Mouse (Mus musculus): ENCODE measurements around the gene Rpusd2. TPM values are rescaled to one million over a fixed set of nuclear protein-coding genes. Genes with fewer than 3 reads are reported as not detected.
"Not testable (repeated sequence)": the region's sequence is repeated elsewhere in the genome, so short reads cannot be mapped to it uniquely, and the experiment has no call there.

Rpusd2 gene
- total RNA-seq (2021): 1 to 10 TPM; 5.5 to 6.6 TPM
- long read RNA-seq, experiment 1, partial matches to known transcripts: 0 of 4 reads
- long read RNA-seq, experiment 1, other reads (novel, unspliced or antisense): 0 of 4 reads
- long read RNA-seq, experiment 2, partial matches to known transcripts: 0 of 1 reads
- long read RNA-seq, experiment 2, other reads (novel, unspliced or antisense): 0 of 1 reads

GRCm38 (mm10) chr2:119034656-119035396 is at the start of gene Rpusd2:
Gene Rpusd2, plus strand, starts transcription at chr2:119034790.
- intact Hi-C loops (cut with DNase I): no loop called here
- DNase-seq (ENCODE audit: low spot score in 2 of 2): peak; percentile 93 to 95

DNA sequence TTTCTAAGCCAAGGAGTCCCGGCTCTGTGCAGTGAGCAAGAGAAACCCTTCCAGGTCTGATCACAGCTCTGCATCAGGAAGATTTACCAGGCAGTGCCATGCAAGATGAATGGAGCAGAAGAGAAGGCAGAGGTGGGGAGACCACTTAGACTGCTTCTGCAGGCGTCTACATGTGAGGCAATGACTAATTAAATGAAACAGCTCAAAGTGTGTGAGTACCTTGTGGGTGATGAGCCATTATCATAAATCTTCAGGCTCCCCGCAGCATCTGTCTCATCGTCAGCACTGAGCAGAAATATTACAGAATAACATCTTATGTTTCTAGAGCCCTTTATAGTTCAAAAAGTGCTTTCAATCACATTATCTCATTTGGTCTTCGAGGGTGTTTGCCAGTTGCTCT is 39.1 kb upstream of the Rpusd2 start:
- peak; percentile 26 to 62 for DNase-seq (ENCODE audit: low spot score in 2 of 2)
- intact Hi-C loops (cut with DNase I): no loop called here

GRCm38 (mm10) chr2:118995919-118996797 is 38.4 kb upstream of the Rpusd2 start:
- intact Hi-C loops (cut with DNase I): no loop called here
- peak in 1 of 2 experiments; percentile 31 for DNase-seq (ENCODE audit: low spot score in 2 of 2)

GRCm38 (mm10) chr2:118996798-118997105 is 37.8 kb upstream of the Rpusd2 start:
- no peak for DNase-seq (ENCODE audit: low spot score in 2 of 2)
- intact Hi-C loops (cut with DNase I): no loop called here

DNA sequence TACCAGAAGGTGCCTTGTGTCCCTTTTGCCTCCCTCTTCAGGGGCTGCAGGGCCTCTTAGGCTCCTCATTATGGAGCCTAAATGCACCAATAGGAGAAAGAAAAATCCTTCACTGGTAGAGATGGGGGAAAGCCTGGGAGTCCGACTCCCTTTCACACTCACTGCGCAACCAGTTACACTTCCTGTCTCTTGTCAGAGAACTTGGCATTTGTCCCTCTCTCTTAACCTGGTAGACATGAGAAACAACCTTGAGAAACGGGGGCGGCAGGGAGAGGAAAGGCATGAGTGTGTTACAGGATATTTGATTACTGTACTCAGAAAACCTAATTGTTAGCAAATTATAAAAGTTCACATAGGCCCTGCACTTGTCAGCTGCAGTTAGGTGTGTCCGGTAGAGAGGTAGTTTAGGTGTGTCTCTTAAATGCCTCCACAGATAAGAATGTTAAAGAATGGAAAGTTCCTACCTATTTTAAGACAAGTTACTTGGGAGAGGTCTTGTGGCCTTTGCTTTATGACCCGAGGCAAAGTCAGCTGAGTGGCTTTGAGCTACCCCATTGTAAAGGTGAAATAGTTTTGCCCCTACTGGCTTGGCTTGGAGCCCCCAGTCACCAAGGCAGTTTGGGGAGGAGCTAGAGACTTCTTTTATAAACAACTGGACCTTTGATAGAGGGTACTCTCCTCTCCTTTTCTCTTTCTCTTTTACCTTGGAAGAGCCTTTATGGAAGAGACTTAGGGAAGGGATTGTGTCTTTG is 36.3 kb upstream of the Rpusd2 start:
- DNase-seq (ENCODE audit: low spot score in 2 of 2): no peak
- intact Hi-C loops (cut with DNase I): no loop called here

GRCm38 (mm10) chr2:118999025-118999639 is 35.5 kb upstream of the Rpusd2 start:
- intact Hi-C loops (cut with DNase I): no loop called here
- DNase-seq (ENCODE audit: low spot score in 2 of 2): no peak

- intact Hi-C loops (cut with DNase I): no loop called here
- no peak for DNase-seq (ENCODE audit: low spot score in 2 of 2)
Measured at GRCm38 (mm10) chr2:119006886-119007285, 27.7 kb upstream of the Rpusd2 start.

DNA sequence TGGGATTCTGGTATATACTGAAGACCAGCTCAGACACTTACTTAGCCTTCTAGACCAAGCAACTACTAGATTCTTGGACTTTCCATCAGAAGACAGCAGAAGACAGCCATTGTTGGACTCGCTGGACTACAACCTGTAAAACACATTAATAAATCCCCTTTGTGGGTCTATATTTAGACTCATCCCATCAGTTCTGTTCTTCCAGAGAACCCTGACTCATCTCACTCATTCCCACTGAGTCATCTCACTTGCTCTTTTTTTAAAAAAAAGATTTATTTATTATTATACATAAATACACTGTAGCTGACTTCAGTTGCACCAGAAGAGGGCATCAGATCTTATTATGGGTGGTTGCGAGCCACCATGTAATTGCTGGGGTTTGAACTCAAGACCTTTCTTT is 25.2 kb upstream of the Rpusd2 start:
- DNase-seq (ENCODE audit: low spot score in 2 of 2): no peak
- intact Hi-C loops (cut with DNase I): no loop called here

DNA sequence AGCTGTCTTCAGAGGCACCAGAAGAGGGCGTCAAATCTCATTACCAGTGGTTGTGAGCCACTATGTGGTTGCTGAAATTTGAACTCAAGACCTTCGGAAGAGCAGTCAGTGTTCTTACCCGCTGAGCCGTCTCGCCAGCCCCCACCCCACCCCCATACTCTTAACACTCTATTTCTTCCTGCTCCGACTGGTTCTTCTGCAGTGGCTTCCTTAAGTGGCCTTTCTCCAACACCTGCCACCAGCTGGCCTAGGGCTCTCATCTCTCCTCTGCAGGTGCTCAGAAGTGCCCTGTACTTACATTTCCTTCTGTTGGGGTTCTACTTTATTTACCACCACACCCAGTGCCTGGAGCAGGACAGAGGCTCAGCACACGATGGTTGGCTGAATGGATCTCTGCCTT is 19.6 kb upstream of the Rpusd2 start:
- intact Hi-C loops (cut with DNase I): no loop called here
- no peak for DNase-seq (ENCODE audit: low spot score in 2 of 2)

DNA sequence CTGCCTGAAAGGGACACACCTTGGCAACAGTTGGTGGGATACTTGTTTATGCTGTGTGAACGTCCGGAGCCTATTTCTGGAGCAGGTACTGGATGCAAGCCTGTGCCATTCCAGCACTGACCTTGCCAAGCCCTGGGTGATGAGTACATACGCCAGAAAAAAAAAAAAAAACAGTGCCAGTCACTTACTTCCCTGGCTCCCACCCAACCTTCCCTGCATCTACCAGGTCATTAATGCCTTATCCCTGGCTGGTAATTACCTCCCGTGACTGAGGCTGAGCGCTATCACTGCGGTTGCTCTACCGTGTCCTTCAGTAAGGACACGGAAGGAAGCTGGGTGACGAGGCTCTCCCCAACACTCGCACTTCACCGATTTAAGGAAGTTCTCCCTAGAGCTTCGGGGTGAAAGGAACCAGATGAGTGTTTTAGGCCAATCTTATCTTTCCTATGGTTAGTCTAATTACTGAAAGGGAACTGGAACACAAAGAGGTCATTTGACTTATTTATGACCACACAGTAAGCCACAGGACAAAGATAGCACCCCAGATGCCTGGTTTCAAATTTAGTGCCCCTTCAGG is 18.9 kb upstream of the Rpusd2 start:
- intact Hi-C loops (cut with DNase I): no loop called here
- DNase-seq (ENCODE audit: low spot score in 2 of 2): no peak

- DNase-seq (ENCODE audit: low spot score in 2 of 2); intact Hi-C loops (cut with DNase I): not testable (repeated sequence)
Measured at GRCm38 (mm10) chr2:119016312-119016711, 18.3 kb upstream of the Rpusd2 start.

GRCm38 (mm10) chr2:119017647-119018046 is 16.9 kb upstream of the Rpusd2 start:
- intact Hi-C loops (cut with DNase I): no loop called here
- no peak for DNase-seq (ENCODE audit: low spot score in 2 of 2)

GRCm38 (mm10) chr2:119018391-119019122 is 16.0 kb upstream of the Rpusd2 start:
- intact Hi-C loops (cut with DNase I): no loop called here
- DNase-seq (ENCODE audit: low spot score in 2 of 2): no peak

GRCm38 (mm10) chr2:119019131-119019530 is 15.5 kb upstream of the Rpusd2 start:
- intact Hi-C loops (cut with DNase I): no loop called here
- DNase-seq (ENCODE audit: low spot score in 2 of 2): no peak

- no peak for DNase-seq (ENCODE audit: low spot score in 2 of 2)
- intact Hi-C loops (cut with DNase I): no loop called here
Measured at GRCm38 (mm10) chr2:119019538-119019937, 15.1 kb upstream of the Rpusd2 start.

- intact Hi-C loops (cut with DNase I): no loop called here
- no peak for DNase-seq (ENCODE audit: low spot score in 2 of 2)
Measured at GRCm38 (mm10) chr2:119023154-119023660, 11.4 kb upstream of the Rpusd2 start.

DNA sequence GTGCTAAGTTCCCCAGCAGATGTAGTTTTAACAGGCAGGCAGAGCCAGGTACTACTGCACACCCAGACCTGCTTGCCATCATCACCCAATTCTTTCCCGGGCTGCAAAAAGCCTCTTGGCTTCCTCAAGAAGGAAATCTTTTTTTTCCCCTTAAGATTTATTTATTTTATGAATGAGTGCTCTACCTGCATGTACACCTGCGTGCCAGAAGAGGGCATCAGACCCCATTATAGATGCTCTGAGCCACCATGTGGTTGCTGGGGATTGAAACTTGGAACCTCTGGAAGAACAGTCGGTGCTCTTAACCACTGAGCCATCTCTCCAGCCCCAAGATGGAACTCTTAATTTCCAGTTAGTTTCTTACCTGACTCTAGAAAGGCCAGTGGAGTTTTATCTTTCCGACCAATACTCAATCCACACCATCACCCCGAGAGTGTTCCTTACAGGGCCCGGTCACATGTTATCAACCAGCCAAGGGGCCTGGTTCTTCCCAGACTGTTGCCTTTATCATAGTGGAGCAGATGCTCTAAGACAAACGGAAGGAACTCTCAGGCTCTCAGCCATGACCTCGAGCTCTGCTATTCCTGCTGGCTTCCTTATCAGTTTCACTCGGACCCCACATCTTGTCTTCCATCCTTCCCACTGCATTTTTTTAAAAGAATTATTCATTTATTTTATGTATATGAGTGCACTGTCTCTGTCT is 9.9 kb upstream of the Rpusd2 start:
- intact Hi-C loops (cut with DNase I): no loop called here
- DNase-seq (ENCODE audit: low spot score in 2 of 2): no peak

GRCm38 (mm10) chr2:119025239-119025616 is 9.4 kb upstream of the Rpusd2 start:
- no peak for DNase-seq (ENCODE audit: low spot score in 2 of 2)
- intact Hi-C loops (cut with DNase I): no loop called here

Data from left cerebral cortex, postnatal 14 days (tissue).